Mouse (Mus musculus) cortical plate, adult 2 months (tissue): ENCODE data around the gene Arfgef2.

Experiments
- CTCF ChIP-seq: fragments of 200-500 bp; IDR thresholded peaks from 2 replicates; pipeline ENCODE4 v1.5.1; 2011; ENCODE audit warnings: mild to moderate bottlenecking, control low read depth, low read length; ENCODE audit not compliant: insufficient read depth; ENCODE audit errors: extremely low read depth
- POLR2A ChIP-seq: fragments of 200-500 bp; IDR thresholded peaks from 2 replicates; pipeline ENCODE4 v1.6.1; 2011; ENCODE audit warnings: mild to moderate bottlenecking, low read length, control low read depth; ENCODE audit not compliant: insufficient read depth; ENCODE audit errors: extremely low read depth

DNA sequence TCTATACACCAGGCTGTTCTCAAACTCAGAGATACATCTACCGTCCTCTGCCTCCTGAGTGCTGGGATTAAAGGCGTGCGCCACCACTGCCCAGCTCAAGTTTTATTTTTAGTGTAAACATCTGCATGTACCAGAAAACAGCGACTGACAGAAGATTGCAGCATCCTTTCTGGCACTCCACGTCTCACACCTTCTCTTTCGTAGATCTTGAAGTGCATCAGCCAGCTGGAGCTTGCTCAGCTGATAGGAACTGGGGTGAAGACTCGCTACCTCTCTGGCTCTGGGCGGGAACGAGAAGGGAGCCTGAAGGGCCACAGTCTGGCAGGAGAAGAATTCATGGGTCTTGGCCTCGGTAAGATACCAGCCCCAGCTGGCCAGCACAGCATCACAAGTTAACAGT lies 60.1 kb downstream of the Arfgef2 start:
- TF ChIP-seq POLR2A: no peak
- TF ChIP-seq CTCF: no peak
